Mouse (Mus musculus): ENCODE measurements at regions not wholly inside any gene's neighbourhood (a gene's known extent, or its start where the extent isn't known, plus 50 kb on each side); places are given as distances from the start of the nearest gene placed in this dataset.

DNA sequence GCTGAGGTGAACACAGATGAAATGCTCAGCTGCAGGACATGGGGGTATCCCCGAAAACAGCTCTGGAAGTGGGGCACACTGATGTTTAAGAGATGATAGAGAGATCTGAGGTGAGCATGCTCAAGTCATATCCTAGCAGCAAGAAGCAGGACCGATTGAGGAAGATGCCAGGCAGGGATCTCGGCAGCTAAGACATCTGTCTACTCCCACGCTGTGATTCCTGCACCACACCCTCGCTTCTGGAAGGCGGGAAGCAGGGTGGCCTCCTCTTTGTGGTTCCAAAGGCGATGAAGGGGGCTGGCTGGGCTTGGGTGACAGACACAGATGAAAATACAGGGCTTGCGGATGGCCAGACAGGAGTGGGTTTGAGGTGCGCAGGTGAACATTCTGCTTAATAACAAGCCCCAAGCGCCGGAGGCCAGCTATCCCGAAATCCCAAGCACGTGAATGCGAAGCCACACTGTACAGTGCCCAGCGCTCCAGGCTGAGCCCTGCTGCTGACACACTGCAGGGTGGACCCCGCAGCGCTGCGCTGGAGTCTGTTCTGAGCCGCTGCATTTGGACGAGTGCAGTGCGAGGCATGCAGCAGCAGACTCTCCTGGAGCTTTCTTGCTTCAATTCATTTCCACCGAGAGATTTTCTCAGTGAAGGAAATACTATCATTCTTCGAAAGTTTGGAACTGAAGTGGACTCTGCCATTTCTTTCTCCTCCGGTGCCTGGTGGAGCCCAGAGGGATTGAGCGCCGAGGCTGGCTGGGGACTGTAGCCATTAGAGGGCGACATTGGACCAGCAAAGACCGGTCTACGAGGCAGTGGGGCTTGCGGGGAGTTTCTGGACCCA, 308.6 kb downstream of the Matn1 start:
- ATAC-seq (ENCODE audit: low read depth) (peak; percentile 85), DNase-seq (ENCODE audit: low spot score) (peak; percentile 84)
- Histone ChIP-seq H3K4me2 (ENCODE audit: low read depth, low read length) (peak overlapping the region; percentile 53), H3K36me3 (ENCODE audit: control insufficient read depth, insufficient read depth, low read length) (no peaks in the 10 kb centered on the region), H3K27me3 (replicated peaks; ENCODE audit: control insufficient read depth, insufficient read depth, low read length) (peaks cover 4% of the 10 kb centered on the region; the same call in 1 of the 2 replicates), H3K9ac (ENCODE audit: low read depth, low read length) (no peak overlapping the region), H3K9me3 (ENCODE audit: control insufficient read depth, low read length) (no peaks in the 10 kb centered on the region), H3K27ac (replicated peaks; ENCODE audit: low read depth, low read length) (no peak overlapping the region), H3K4me3 (ENCODE audit: low read depth, low read length) (peak overlapping the region; percentile 25), H3K4me1 (ENCODE audit: control insufficient read depth, insufficient read depth, low read length) (no peaks in the 10 kb centered on the region)
- WGBS = 17% methylated on average over 30 of the region's 30 CpGs

DNA sequence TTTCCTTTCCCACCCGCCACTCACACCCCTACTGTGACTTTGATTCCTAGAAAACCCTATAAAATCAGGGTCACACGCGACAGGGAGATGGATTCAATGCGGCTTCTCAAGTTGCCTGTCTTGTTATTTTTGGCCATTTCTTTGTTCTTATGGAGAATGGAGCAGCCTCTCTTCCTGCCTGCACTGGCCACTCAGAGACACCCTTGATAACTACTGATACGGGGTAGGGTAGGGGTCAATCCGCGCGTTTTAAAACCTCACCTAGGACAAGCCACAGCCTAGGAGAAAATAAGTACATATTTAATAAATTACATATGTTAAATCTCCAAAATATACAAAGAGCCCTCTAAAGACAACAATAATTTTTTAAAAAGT, 309.2 kb downstream of the Matn1 start:
- Histone ChIP-seq H3K9me3 (ENCODE audit: control insufficient read depth, low read length) (no peaks in the 10 kb centered on the region), H3K27me3 (replicated peaks; ENCODE audit: control insufficient read depth, insufficient read depth, low read length) (peaks cover 4% of the 10 kb centered on the region; the same call in 1 of the 2 replicates), H3K4me2 (ENCODE audit: low read depth, low read length) (peak overlapping the region; percentile 53; the same call in 1 of the 2 replicates), H3K4me3 (ENCODE audit: low read depth, low read length) (peak overlapping the region; percentile 25), H3K9ac (ENCODE audit: low read depth, low read length) (no peak overlapping the region), H3K4me1 (ENCODE audit: control insufficient read depth, insufficient read depth, low read length) (no peaks in the 10 kb centered on the region), H3K27ac (replicated peaks; ENCODE audit: low read depth, low read length) (no peak overlapping the region), H3K36me3 (ENCODE audit: control insufficient read depth, insufficient read depth, low read length) (no peaks in the 10 kb centered on the region)
- ATAC-seq (ENCODE audit: low read depth) (no peak), DNase-seq (ENCODE audit: low spot score) (no peak)
- 6% methylated on average over 8 of the region's 8 CpGs for WGBS

DNA sequence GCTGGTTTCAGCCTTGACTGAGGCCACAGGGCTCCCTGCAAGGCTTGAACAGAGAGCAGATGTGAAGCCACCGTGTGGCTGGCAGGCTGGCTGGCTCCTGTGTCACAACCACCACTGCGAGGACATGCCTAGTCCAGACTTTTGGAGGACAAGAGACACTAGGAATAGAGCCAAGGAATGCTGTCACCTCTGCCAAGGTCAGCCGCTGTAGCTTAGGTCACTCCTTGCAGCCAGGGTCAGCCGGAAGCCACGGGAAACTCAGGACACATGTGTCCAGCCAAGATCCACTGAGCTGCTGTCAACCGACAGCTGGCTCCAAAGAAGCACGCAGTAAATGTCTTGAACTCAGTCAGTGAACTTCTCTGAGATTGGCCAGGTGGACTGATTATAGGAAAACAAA, 310.1 kb downstream of the Matn1 start:
- H3K4me2 ChIP-seq (ENCODE audit: low read depth, low read length) = no peak overlapping the region
- peaks cover 6% of the 10 kb centered on the region; the same call in 1 of the 2 replicates for H3K27me3 ChIP-seq (replicated peaks; ENCODE audit: control insufficient read depth, insufficient read depth, low read length)
- no peak overlapping the region for H3K9ac ChIP-seq (ENCODE audit: low read depth, low read length)
- WGBS = 44% methylated on average over 7 of the region's 7 CpGs
- H3K4me1 ChIP-seq (ENCODE audit: control insufficient read depth, insufficient read depth, low read length) = no peaks in the 10 kb centered on the region
- no peaks in the 10 kb centered on the region for H3K9me3 ChIP-seq (ENCODE audit: control insufficient read depth, low read length)
- H3K36me3 ChIP-seq (ENCODE audit: control insufficient read depth, insufficient read depth, low read length) = no peaks in the 10 kb centered on the region
- no peak overlapping the region for H3K4me3 ChIP-seq (ENCODE audit: low read depth, low read length)
- ATAC-seq (ENCODE audit: low read depth) (no peak), DNase-seq (ENCODE audit: low spot score) (no peak)
- no peak overlapping the region for H3K27ac ChIP-seq (replicated peaks; ENCODE audit: low read depth, low read length)

DNA sequence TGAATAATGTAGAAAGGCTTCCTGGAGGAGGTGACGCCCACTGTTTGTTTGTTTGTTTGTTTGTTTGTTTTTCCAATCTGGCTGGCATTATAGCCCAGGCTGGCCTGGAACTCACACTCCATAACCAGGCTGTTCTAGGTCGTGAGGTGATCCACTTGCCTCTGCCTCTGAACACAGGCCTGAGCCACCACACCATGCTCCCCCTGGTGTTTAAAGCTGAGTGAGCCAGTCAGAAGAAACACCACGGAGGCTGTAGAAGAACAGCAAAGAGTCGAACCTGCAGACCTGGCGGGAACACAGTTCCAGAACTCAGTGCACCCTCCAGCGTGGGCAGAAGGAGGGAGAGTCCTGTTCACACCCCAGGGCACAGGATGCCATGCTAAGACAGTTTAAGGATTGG, 310.5 kb downstream of the Matn1 start:
- H3K4me3 ChIP-seq (ENCODE audit: low read depth, low read length) = no peak overlapping the region
- no peak overlapping the region for H3K9ac ChIP-seq (ENCODE audit: low read depth, low read length)
- DNase-seq (ENCODE audit: low spot score) = no peak
- no peaks in the 10 kb centered on the region for H3K4me1 ChIP-seq (ENCODE audit: control insufficient read depth, insufficient read depth, low read length)
- no peaks in the 10 kb centered on the region for H3K9me3 ChIP-seq (ENCODE audit: control insufficient read depth, low read length)
- no peak overlapping the region for H3K27ac ChIP-seq (replicated peaks; ENCODE audit: low read depth, low read length)
- H3K36me3 ChIP-seq (ENCODE audit: control insufficient read depth, insufficient read depth, low read length) = no peaks in the 10 kb centered on the region
- peaks cover 7% of the 10 kb centered on the region; the same call in 1 of the 2 replicates for H3K27me3 ChIP-seq (replicated peaks; ENCODE audit: control insufficient read depth, insufficient read depth, low read length)
- H3K4me2 ChIP-seq (ENCODE audit: low read depth, low read length) = no peak overlapping the region
- 38% methylated on average over 6 of the region's 6 CpGs for WGBS
- no peak for ATAC-seq (ENCODE audit: low read depth)

DNA sequence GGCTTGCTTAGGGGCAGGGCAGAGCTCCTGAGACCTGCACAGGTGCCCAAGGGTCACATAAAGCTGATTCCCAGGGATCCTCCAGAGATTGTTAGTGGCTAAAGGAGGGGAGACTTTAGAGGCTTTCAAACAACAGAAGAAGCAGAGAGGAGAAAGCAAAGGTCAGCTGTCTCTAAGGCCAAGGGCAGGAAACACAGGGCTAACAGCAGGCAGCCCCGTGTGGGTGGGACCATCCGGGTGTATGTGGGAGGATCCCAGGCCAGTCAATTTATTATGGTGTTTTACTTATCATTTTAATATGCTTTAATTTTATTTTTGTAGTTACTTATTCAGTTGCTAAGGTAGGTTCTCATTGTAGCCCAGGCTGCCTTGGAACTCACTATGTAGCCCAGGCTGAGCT, 317.1 kb downstream of the Matn1 start:
- Histone ChIP-seq H3K4me1 (ENCODE audit: control insufficient read depth, insufficient read depth, low read length) (no peaks in the 10 kb centered on the region), H3K36me3 (ENCODE audit: control insufficient read depth, insufficient read depth, low read length) (no peaks in the 10 kb centered on the region), H3K4me3 (ENCODE audit: low read depth, low read length) (no peak overlapping the region), H3K9ac (ENCODE audit: low read depth, low read length) (no peak overlapping the region), H3K9me3 (ENCODE audit: control insufficient read depth, low read length) (no peaks in the 10 kb centered on the region), H3K4me2 (ENCODE audit: low read depth, low read length) (no peak overlapping the region), H3K27me3 (replicated peaks; ENCODE audit: control insufficient read depth, insufficient read depth, low read length) (0 out of 2 replicates have a peak, but pooled peaks cover 3% of the 10 kb centered on the region), H3K27ac (replicated peaks; ENCODE audit: low read depth, low read length) (no peak overlapping the region)
- no peak for ATAC-seq (ENCODE audit: low read depth)
- WGBS = 70% methylated on average over 2 of the region's 2 CpGs
- no peak for DNase-seq (ENCODE audit: low spot score)

DNA sequence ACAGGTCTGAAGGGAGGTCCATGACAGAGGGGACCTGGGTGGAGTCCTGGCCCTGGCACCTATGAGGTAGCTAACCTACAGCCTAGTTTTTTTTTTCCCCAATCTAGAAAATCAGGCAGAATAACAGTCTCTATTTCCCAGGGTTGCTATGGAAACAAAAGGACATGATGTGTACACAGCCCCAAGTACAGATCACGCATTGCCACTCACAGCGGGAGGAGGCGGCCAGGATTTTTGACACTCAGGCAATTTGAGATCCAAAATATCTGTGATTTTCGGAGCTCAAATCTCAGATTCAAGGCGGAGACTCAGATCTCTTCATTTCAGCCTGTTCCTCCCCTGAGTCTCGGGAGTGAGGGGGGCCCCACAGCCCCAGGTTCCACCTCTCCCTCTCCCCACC, 318.7 kb downstream of the Matn1 start:
- 0 out of 2 replicates have a peak, but pooled peaks cover 3% of the 10 kb centered on the region for H3K27me3 ChIP-seq (replicated peaks; ENCODE audit: control insufficient read depth, insufficient read depth, low read length)
- no peak overlapping the region for H3K27ac ChIP-seq (replicated peaks; ENCODE audit: low read depth, low read length)
- H3K36me3 ChIP-seq (ENCODE audit: control insufficient read depth, insufficient read depth, low read length) = no peaks in the 10 kb centered on the region
- H3K9ac ChIP-seq (ENCODE audit: low read depth, low read length) = no peak overlapping the region
- DNase-seq (ENCODE audit: low spot score) (no peak), ATAC-seq (ENCODE audit: low read depth) (no peak)
- H3K4me2 ChIP-seq (ENCODE audit: low read depth, low read length) = no peak overlapping the region
- no peaks in the 10 kb centered on the region for H3K4me1 ChIP-seq (ENCODE audit: control insufficient read depth, insufficient read depth, low read length)
- no peak overlapping the region for H3K4me3 ChIP-seq (ENCODE audit: low read depth, low read length)
- no peaks in the 10 kb centered on the region for H3K9me3 ChIP-seq (ENCODE audit: control insufficient read depth, low read length)
- WGBS = 62% methylated on average over 6 of the region's 6 CpGs

DNA sequence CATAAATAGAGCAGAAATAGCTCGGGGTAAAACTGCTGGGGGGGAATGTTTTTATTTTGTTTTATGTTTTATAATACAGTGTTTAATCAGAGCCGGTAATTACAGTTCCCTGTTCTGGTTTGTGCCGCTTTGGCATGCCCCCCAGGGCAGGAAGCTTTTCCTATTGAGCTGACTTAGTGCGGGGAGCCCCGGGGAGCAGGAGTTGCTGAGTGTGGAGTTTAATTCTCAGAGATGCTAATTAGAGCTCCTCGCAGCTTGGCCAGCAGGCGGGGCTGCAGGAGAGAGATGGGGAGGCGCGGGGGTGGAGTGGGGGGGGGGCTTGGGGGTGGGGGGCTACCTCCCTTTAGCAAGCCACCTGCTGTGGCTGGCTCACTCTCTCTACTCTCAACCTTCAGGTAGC, 322.6 kb downstream of the Matn1 start:
- Histone ChIP-seq H3K4me3 (ENCODE audit: low read depth, low read length) (no peak overlapping the region), H3K4me2 (ENCODE audit: low read depth, low read length) (no peak overlapping the region), H3K27me3 (replicated peaks; ENCODE audit: control insufficient read depth, insufficient read depth, low read length) (no peaks in the 10 kb centered on the region; the same call in 1 of the 2 replicates), H3K27ac (replicated peaks; ENCODE audit: low read depth, low read length) (no peak overlapping the region), H3K9ac (ENCODE audit: low read depth, low read length) (no peak overlapping the region), H3K4me1 (ENCODE audit: control insufficient read depth, insufficient read depth, low read length) (no peaks in the 10 kb centered on the region), H3K36me3 (ENCODE audit: control insufficient read depth, insufficient read depth, low read length) (no peaks in the 10 kb centered on the region), H3K9me3 (ENCODE audit: control insufficient read depth, low read length) (no peaks in the 10 kb centered on the region)
- DNase-seq (ENCODE audit: low spot score) (peak; percentile 46), ATAC-seq (ENCODE audit: low read depth) (no peak)
- 7% methylated on average over 8 of the region's 9 CpGs for WGBS

DNA sequence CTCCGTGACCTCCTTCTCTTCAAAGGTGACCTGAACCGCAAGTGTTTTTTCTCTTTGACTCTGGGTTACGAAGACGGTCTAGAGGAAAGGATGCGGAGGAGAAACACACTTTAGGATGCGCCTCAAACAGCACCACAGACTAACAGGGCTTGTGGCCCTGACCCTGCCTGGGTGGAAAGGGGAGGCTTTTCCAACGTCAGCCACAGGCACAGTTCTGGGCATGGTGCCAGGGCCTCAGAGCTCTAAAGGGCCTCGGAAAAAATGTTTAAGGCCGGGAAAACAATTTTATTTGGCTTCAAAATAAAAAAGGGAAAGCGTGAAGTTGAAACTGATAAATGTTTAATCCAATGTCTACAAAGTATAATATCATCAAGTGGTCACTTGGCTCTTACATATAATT, 323.6 kb downstream of the Matn1 start:
- no peaks in the 10 kb centered on the region for H3K9me3 ChIP-seq (ENCODE audit: control insufficient read depth, low read length)
- peak; percentile 83 for DNase-seq (ENCODE audit: low spot score)
- WGBS = 34% methylated on average over 10 of the region's 10 CpGs
- H3K27me3 ChIP-seq (replicated peaks; ENCODE audit: control insufficient read depth, insufficient read depth, low read length) = no peaks in the 10 kb centered on the region; the same call in 1 of the 2 replicates
- H3K27ac ChIP-seq (replicated peaks; ENCODE audit: low read depth, low read length) = no peak overlapping the region
- H3K4me1 ChIP-seq (ENCODE audit: control insufficient read depth, insufficient read depth, low read length) = no peaks in the 10 kb centered on the region
- ATAC-seq (ENCODE audit: low read depth) = no peak
- no peak overlapping the region for H3K4me3 ChIP-seq (ENCODE audit: low read depth, low read length)
- no peak overlapping the region for H3K9ac ChIP-seq (ENCODE audit: low read depth, low read length)
- no peaks in the 10 kb centered on the region for H3K36me3 ChIP-seq (ENCODE audit: control insufficient read depth, insufficient read depth, low read length)
- H3K4me2 ChIP-seq (ENCODE audit: low read depth, low read length) = no peak overlapping the region

DNA sequence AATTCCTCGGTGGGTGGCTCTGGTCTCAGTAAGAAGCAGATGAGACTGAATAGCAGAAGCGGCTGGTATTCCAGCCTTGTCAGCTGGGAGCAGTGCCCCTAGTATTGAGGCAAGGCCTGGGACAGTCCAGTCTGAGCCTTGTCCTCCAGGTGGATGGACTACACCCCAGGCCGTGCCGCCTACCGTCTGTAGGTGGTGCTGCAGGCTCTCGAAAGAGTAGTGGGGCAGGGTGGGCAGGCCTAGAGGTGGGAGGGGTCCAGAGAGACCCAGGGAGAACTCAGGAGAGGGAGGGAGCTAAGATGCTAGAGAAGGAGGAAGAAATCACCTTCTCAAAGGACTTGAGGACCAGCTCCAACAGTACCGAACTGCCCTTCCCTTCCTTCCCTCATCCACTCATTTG, 326.0 kb downstream of the Matn1 start:
- Histone ChIP-seq H3K4me2 (ENCODE audit: low read depth, low read length) (no peak overlapping the region), H3K36me3 (ENCODE audit: control insufficient read depth, insufficient read depth, low read length) (no peaks in the 10 kb centered on the region), H3K9ac (ENCODE audit: low read depth, low read length) (no peak overlapping the region), H3K27ac (replicated peaks; ENCODE audit: low read depth, low read length) (no peak overlapping the region), H3K4me1 (ENCODE audit: control insufficient read depth, insufficient read depth, low read length) (no peaks in the 10 kb centered on the region), H3K4me3 (ENCODE audit: low read depth, low read length) (no peak overlapping the region), H3K27me3 (replicated peaks; ENCODE audit: control insufficient read depth, insufficient read depth, low read length) (no peaks in the 10 kb centered on the region; the same call in 1 of the 2 replicates), H3K9me3 (ENCODE audit: control insufficient read depth, low read length) (no peaks in the 10 kb centered on the region)
- ATAC-seq (ENCODE audit: low read depth) (peak; percentile 81), DNase-seq (ENCODE audit: low spot score) (peak; percentile 58)
- 22% methylated on average over 7 of the region's 7 CpGs for WGBS

Data from embryonic facial prominence, embryonic 14.5 days (tissue).